Mouse (Mus musculus) ovary, adult 2 months (tissue): ENCODE results near the gene Rspo1. TPM values are rescaled to one million over a fixed set of nuclear protein-coding genes. Genes with fewer than 3 reads are reported as not detected.

Experiments used
- polyA plus RNA-seq: library from polyadenylated mRNA; depleted of rRNA; stranded (reverse); fragments of >200 nt; gene quantifications from 2 replicates; pipeline ENCODE4 v1.2.3, GENCODE M21; 2012; rRNA removed

The Rspo1 gene
- polyA plus RNA-seq, result 37.2 and 38.2 TPM in 2 replicates

DNA sequence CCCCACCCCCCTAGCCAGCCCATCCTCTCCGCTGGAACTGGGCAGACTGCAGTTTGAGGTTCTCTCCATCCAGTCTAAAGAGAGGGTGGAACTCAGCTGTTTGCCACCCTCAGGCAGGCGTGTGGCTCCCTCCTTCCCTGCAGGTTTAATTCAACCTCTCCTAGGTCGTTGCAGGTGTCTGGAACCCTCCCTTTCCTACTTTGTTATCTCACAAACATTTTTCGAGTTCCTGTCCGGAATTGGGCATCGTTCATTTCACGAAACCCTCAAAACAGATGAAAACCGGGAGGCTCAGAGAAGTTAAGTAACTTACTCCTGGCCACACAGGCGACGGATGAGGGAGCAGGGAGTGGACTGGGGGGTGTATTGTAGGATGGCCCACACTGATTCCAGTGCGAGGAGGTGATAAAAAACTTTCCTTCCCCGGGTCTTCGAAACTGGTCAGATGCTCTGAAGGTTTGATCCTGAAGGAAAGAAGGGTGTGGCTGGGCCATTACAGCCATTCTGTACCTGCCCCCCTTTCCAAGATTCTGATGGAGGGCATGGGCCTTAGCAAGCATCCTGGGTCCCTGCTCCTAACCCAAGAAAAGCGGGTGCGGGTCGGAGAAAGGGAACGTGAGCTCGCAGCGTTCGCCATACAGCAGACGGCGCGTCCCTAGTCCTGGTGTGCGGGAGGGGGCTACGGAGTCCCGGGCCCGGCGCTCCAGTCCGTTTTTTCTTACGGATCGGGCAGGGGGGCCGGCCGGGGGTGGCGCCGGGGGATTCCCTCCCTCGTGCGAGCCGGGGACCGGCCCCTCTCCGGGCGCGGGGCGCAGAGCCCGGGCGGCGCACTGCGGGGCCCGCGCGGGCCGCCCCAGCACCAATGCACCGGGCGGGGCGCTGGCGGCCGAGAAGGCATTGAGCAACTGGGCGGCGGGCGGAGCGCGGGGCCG, at the start of gene Rspo1:
Rspo1 (plus strand) TSS at position 760 of the 932 bp plus-strand sequence.

DNA sequence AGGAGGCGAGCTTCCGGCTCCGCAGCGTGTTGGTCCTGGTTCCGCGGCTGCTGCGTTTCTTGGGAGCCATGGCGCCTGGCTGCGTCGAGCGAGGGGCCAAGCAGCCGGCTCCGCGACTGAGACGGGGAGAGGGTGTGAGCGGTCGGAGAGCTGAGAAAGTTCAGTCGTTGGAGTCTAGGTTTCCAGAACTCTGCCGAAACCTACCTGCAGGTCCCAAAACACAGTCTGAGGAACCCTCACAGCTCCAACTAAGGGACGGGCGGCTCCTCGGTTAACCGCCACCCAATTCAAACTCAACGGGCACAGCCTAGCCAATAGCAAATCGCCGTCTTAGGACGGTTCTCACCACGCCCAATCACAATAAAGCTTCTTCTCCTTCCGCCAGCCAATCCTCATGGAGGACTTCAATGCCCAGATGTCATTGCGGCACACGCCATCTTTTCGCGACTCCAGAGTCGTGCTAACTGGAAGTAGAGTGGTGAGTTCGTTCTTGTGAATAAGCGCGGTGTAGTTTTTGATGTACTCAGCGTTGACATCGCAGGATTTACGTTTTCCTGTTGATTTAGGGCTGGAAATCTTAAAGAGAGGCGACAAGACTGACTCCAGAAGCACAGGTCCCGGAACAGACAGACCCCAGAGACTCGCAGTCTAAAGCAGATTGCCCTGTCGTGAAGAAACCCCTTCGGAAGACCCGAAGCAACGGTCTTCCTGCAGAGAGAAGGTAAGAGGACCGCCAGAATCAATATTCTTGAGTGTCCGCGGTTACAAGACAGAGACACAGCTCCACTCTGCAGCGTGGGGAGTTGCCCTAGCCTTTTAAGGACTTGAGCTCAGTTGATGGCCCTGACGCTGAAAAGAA, 49.4 kb upstream of the Rspo1 start, which contains the start of gene 9930104L06Rik:
9930104L06Rik (plus strand) TSS at position 436 of the 859 bp plus-strand sequence.

DNA sequence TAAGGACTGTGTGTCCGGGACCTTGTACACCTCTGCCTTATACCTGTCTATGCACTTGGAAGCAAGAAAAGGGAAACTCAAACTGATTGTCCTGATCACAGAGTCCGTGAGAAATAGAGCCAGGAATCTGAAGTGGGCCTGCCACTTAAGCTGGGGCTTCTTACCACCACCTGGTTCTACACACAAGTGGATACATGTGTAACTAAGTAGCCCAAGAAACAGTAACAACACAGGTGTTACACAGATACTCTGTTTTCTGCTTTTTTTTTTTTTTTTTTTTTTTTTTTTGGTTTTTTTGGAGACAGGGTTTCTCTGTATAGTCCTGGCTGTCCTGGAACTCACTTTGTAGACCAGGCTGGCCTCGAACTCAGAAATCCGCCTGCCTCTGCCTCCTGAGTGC, 47.0 kb upstream of the Rspo1 start, which contains the start of gene Cdca8:
Cdca8 (minus strand) TSS at position 101 of the 400 bp plus-strand sequence.

DNA sequence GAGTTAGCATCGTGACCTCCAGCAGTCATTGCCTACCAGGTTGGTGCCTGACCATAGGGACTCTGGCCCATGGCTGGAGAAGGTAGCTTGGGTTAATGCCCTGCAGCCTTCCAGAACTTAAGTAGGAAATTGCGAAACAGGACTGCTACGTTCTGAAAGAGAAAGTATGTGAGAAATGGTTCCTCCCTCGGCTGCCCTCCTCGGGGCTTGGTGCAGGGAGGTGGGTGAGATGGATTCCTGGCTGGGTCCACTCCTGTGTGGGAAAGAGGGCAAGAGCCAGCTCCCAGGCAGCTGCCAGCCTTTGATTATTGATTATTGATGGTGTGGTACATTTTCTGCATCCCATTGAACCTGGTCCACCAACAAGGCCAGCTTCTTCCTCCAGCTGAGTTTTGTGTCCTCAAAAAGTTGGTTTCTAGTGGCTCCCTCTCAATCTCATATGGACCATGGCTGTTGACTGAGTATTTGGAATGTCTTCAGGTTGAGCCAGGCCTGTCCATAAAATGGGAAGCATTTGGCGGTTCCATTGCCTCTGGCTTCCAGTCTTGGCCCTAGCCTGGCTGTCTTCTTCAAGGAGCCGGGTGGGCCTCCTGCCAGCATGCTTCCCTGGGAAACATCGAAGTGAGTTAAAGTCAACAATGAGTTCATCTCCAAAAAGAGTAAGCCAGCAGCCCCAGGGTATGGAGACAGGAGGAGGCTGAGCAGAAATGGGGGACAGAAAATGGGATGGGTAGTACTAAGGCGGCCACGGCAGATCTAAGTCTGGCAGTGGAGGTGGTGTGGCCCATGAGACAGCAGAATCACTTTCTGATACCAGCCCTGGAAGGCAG, 29.8 kb downstream of the Rspo1 start, which contains the start of gene Gnl2:
Gnl2 (plus strand) TSS at position 780 of the 830 bp plus-strand sequence.

Other genes starting within 250 kb of the Rspo1 start
- gene Inpp5b, start 244.6 kb upstream of the Rspo1 start, polyA plus RNA-seq, result 28.2 and 33.8 TPM in 2 replicates
- 6.4 and 8.5 TPM in 2 replicates for gene Mtf1, start 184.3 kb upstream of the Rspo1 start, polyA plus RNA-seq
- gene Yrdc, start 135.8 kb upstream of the Rspo1 start, polyA plus RNA-seq, result 52.3 and 64.7 TPM in 2 replicates
- gene 1110065P20Rik, start 135.2 kb upstream of the Rspo1 start, polyA plus RNA-seq, result 106 and 134 TPM in 2 replicates
- 1.6 and 1.9 TPM in 2 replicates for gene Maneal, start 124.3 kb upstream of the Rspo1 start, polyA plus RNA-seq
- gene Epha10, start 105.5 kb upstream of the Rspo1 start, polyA plus RNA-seq, result 0.12 and 0.16 TPM in 2 replicates
- gene 9930104L06Rik, start 49.4 kb upstream of the Rspo1 start, polyA plus RNA-seq, result 21.4 and 22.0 TPM in 2 replicates
- 11.3 and 19.8 TPM in 2 replicates for gene Cdca8, start 47.1 kb upstream of the Rspo1 start, polyA plus RNA-seq
- 17.8 and 19.3 TPM in 2 replicates for gene Gnl2, start 30.2 kb downstream of the Rspo1 start, polyA plus RNA-seq
- 17.8 and 18.4 TPM in 2 replicates for gene Dnali1, start 79.3 kb downstream of the Rspo1 start, polyA plus RNA-seq
- gene Snip1, start 80.2 kb downstream of the Rspo1 start, polyA plus RNA-seq, result 11.2 and 12.7 TPM in 2 replicates
- 14.0 and 21.7 TPM in 2 replicates for gene Meaf6, start 98.7 kb downstream of the Rspo1 start, polyA plus RNA-seq
- gene Zc3h12a, start 141.4 kb downstream of the Rspo1 start, polyA plus RNA-seq, result 6.0 and 7.1 TPM in 2 replicates